Mouse (Mus musculus) heart, postnatal 0 days (tissue): ENCODE measurements around the gene Dlx5. TPM values are rescaled to one million over a fixed set of nuclear protein-coding genes. Genes with fewer than 3 reads are reported as not detected.

Source experiments
- ATAC-seq: fragments of 200-750 bp; cut with Nextera tagmentation; 2 replicates; pipeline ENCODE4 v1.8.0; 2017; ENCODE audit warnings: low read depth, moderate number of reproducible peaks, moderate library complexity; ENCODE audit not compliant: insufficient read depth
- DNase-seq: peaks from one replicate; pipeline ENCODE4 v3.0.0-alpha.2; 2016; ENCODE audit warnings: low spot score
- H3K27ac ChIP-seq: fragments of 300-500 bp; sonication (generic); 2 replicates; pipeline ENCODE4 v1.5.1; 2014; ENCODE audit warnings: low read depth, mild to moderate bottlenecking
- H3K27me3 ChIP-seq: fragments of 300-500 bp; sonication (generic); 2 replicates; pipeline ENCODE4 v1.6.1; 2014; ENCODE audit warnings: low read length, mixed read lengths; ENCODE audit not compliant: control insufficient read depth, insufficient read depth
- H3K36me3 ChIP-seq: fragments of 300-500 bp; sonication (generic); replicated peaks from 2 replicates; pipeline ENCODE4 v1.6.1; 2014; ENCODE audit warnings: low read length, mixed read lengths; ENCODE audit not compliant: control insufficient read depth, insufficient read depth
- H3K4me1 ChIP-seq: fragments of 300-500 bp; sonication (generic); 2 replicates; pipeline ENCODE4 v1.6.1; 2014; ENCODE audit warnings: antibody characterized with exemption; ENCODE audit not compliant: control insufficient read depth, insufficient read depth
- H3K4me2 ChIP-seq: fragments of 300-500 bp; sonication (generic); 2 replicates; pipeline ENCODE4 v1.6.1; 2014; ENCODE audit warnings: low read depth, mild to moderate bottlenecking, low read length, moderate library complexity
- H3K4me3 ChIP-seq: fragments of 300-500 bp; sonication (generic); 2 replicates; pipeline ENCODE4 v1.5.1; 2014; ENCODE audit warnings: low read depth, low read length
- H3K9ac ChIP-seq: fragments of 300-500 bp; sonication (generic); replicated peaks from 2 replicates; pipeline ENCODE4 v1.6.1; 2014; ENCODE audit warnings: low read depth, low read length, mixed read lengths
- H3K9me3 ChIP-seq: fragments of 300-500 bp; sonication (generic); replicated peaks from 2 replicates; pipeline ENCODE4 v1.6.1; 2016; ENCODE audit warnings: low read length; ENCODE audit not compliant: control insufficient read depth
- CTCF ChIP-seq: IDR thresholded peaks from 2 replicates; pipeline ENCODE4 v1.5.1; 2016; ENCODE audit warnings: antibody characterized with exemption, control low read depth, low read depth
- EP300 ChIP-seq: IDR thresholded peaks from 2 replicates; pipeline ENCODE4 v1.6.1; 2016; ENCODE audit warnings: antibody characterized with exemption, low read depth
- WGBS: fragments of 180-500 bp; shearing (Covaris S2); extraction: QIAGEN DNeasy Blood & Tissue Kit; methylation state at CpG from one replicate; pipeline ENCODE4 v1.1.7; 2014; 5-methylcytosine and 5-hydroxymethylcytosine counted together
- polyA plus RNA-seq: library from polyadenylated mRNA; unstranded; fragments of >200 nt; fragmentation: Nextera tagmentation; extraction: Ambion mirVana; gene quantifications from 2 replicates; pipeline ENCODE4 v1.2.1, GENCODE M21; 2015
- total RNA-seq: library from RNA; depleted of rRNA; stranded (reverse); fragments of >200 nt; gene quantifications from 2 replicates; pipeline ENCODE4 v1.2.3, GENCODE M21; 2014; ENCODE audit warnings: low replicate concordance

Gene Dlx5
- total and polyA plus RNA-seq, 2 experiments from 2014 or later: 0.68 TPM; not detected in 1

DNA sequence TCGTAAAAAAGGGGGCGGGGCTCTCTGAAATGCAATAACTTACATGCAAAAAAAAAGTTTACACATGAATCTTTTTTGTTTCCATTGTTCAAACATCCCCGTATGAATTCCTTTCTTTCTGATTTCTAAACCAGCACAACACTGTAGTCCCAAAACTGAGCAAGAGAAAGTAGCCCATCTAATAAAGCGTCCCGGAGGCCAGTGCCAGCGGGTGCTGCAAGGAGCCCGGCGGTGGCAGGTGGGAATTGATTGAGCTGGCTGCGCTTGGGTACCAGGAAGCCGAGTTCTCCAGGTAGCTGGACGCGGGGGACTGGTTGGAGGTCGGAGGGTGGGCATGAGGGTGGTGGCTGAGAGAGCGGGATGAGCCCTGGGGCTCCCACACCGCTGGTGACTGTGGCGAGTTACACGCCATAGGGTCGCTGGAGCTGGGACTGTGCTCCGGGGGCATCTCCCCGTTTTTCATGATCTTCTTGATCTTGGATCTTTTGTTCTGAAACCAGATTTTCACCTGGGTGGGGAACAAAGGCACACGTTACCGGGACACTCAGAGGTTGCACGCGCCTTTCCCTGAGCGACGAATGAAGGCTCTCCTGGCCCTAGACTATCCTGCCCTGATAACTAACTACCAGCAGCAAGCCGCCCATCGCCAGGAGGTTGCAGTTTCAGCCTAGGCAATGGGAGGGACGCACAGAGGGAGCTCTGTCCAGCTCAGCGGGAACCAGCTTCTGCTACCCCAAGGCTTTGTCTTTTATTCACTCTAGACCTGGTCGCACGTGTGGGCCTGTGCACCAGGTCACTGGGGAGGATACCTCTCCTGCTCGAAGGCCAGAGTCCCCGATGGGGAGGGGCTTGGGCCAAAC lies 3.7 kb downstream of the Dlx5 start:
- Histone ChIP-seq H3K9me3 (no peaks in the 10 kb centered on the region), H3K27me3 (peaks cover 99% of the 10 kb centered on the region), H3K4me1 (no peaks in the 10 kb centered on the region), H3K36me3 (no peaks in the 10 kb centered on the region), H3K4me2 (no peak overlapping the region), H3K27ac (no peak overlapping the region), H3K4me3 (no peak overlapping the region), H3K9ac (no peak overlapping the region)
- 15% methylated on average over 34 of the region's 34 CpGs for WGBS
- DNase-seq (no peak), ATAC-seq (no peak)
- TF ChIP-seq EP300 (no peak), CTCF (no peak)

DNA sequence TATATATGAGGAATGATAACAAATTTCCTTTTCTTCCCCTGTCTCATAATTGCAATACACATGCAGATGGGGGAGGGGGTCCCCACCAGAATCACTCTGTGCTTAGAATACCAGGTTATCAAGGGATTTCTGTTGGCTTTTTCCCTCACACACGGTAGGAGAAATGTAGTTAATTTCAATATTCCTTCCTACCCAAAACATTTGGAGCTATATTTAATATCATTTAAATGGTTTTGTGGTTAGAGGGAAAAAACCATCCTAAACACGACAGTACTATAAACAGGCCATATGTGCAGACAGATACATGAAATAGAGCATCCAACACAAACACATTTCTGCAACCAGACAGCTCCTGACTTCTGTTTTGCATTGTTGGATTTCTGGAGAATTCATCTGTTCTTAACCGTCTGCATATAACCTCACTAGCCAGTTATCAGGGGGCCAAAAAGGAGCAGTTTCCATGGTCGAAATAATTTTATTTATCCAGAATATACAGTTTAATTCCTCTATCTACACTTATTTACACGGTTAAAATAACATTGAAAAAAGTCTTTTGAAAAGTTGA lies 4.5 kb downstream of the Dlx5 start:
- H3K9ac ChIP-seq: no peak overlapping the region
- 28% methylated on average over 5 of the region's 5 CpGs for WGBS
- no peak overlapping the region for H3K4me3 ChIP-seq
- DNase-seq (no peak), ATAC-seq (no peak)
- H3K36me3 ChIP-seq: no peaks in the 10 kb centered on the region
- TF ChIP-seq EP300: no peak
- no peak for TF ChIP-seq CTCF
- no peaks in the 10 kb centered on the region for H3K4me1 ChIP-seq
- no peaks in the 10 kb centered on the region for H3K9me3 ChIP-seq
- H3K27me3 ChIP-seq: peaks cover 99% of the 10 kb centered on the region
- H3K27ac ChIP-seq: no peak overlapping the region
- H3K4me2 ChIP-seq: no peak overlapping the region

GRCm38 (mm10) chr6:6876731-6877130 lies 5.2 kb downstream of the Dlx5 start:
- Histone ChIP-seq H3K27ac (no peak overlapping the region), H3K9me3 (no peaks in the 10 kb centered on the region), H3K27me3 (peaks cover 100% of the 10 kb centered on the region), H3K4me2 (no peak overlapping the region), H3K4me3 (no peak overlapping the region), H3K9ac (no peak overlapping the region), H3K36me3 (no peaks in the 10 kb centered on the region), H3K4me1 (no peaks in the 10 kb centered on the region)
- TF ChIP-seq CTCF (no peak), EP300 (no peak)
- 25% methylated on average over 7 of the region's 7 CpGs for WGBS
- DNase-seq: no peak
- ATAC-seq: no peak

GRCm38 (mm10) chr6:6876231-6876630 lies 5.7 kb downstream of the Dlx5 start:
- TF ChIP-seq CTCF: no peak
- no peak for TF ChIP-seq EP300
- Histone ChIP-seq H3K9me3 (no peaks in the 10 kb centered on the region), H3K27me3 (peaks cover 100% of the 10 kb centered on the region), H3K36me3 (no peaks in the 10 kb centered on the region), H3K9ac (no peak overlapping the region), H3K4me1 (no peaks in the 10 kb centered on the region), H3K27ac (no peak overlapping the region), H3K4me3 (no peak overlapping the region), H3K4me2 (no peak overlapping the region)
- ATAC-seq (no peak), DNase-seq (no peak)
- WGBS: 16% methylated on average over 2 of the region's 2 CpGs

DNA sequence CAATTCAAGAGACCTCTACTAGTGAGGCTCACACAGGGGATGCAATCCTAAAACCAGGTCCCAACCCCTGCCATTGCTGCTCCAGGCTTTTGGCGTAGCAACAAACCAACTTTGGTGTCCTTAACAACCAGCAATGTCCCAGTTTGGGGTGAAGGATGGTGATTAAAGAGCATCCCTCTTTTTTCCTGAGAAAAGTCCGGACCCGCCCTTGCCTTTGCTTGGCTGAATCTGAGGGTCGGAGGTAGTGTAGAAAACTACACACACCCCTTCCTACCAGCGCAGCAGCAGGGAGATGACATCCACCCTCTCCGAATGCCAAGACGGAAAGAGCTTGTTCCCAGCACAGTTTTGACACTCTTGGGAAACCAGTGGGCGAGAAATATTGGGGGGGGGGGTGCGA lies 6.2 kb downstream of the Dlx5 start:
- Histone ChIP-seq H3K4me3 (0 out of 2 replicates have a peak overlapping the region, but pooled peaks have one; percentile 0), H3K27ac (no peak overlapping the region), H3K36me3 (no peaks in the 10 kb centered on the region), H3K9me3 (no peaks in the 10 kb centered on the region), H3K4me2 (no peak overlapping the region), H3K9ac (no peak overlapping the region), H3K27me3 (peaks cover 100% of the 10 kb centered on the region), H3K4me1 (no peaks in the 10 kb centered on the region)
- TF ChIP-seq CTCF (no peak), EP300 (no peak)
- ATAC-seq (no peak), DNase-seq (no peak)
- 13% methylated on average over 9 of the region's 9 CpGs for WGBS
